Mouse (Mus musculus): ENCODE results near the gene Smg1.
A peak's percentile ranks its signal among the peaks of the same experiment; 100 is the strongest.

The Smg1 gene

DNA sequence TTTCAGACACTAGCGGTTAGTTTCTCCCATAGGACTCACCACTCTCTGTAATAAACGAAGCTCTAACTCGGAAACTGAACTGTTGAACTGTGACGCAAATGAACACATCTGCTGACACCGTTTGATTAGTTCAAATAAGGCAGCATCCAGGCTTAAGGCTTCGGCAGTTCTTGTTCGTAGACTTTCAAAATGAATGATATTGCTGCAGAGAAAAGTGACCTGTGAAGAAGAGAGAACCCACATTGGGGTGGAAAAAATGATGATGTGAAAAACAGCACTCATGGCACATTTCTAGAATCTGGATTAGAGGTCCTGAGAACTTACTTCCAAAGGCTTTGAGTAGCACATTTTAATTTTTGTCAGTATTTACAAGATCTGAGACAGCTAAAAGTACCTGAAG is 102.2 kb downstream of the Smg1 start:
- DNase-seq (ENCODE audit: low spot score in 2 of 2), result no peak

DNA sequence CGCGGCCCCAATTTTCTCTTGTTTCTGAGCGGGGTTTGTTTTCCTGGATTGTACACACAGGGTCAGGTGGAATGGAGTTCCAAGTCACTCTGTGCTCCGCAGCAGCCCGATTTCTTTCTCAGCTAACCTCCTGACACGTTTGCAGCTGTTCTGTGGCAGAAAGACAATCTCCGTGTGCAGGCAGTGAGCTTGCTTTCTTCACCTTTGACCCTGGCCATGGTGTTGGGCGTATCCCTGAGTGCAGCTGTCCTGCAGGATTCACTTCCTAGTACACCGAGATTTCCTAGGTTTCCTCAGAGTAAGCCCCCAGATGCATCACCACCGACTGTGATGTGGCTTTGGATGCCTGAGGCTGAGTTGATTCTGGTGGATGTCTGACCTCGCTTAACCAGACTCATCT is 108.3 kb downstream of the Smg1 start:
- DNase-seq (ENCODE audit: low spot score in 2 of 2), result no peak

DNA sequence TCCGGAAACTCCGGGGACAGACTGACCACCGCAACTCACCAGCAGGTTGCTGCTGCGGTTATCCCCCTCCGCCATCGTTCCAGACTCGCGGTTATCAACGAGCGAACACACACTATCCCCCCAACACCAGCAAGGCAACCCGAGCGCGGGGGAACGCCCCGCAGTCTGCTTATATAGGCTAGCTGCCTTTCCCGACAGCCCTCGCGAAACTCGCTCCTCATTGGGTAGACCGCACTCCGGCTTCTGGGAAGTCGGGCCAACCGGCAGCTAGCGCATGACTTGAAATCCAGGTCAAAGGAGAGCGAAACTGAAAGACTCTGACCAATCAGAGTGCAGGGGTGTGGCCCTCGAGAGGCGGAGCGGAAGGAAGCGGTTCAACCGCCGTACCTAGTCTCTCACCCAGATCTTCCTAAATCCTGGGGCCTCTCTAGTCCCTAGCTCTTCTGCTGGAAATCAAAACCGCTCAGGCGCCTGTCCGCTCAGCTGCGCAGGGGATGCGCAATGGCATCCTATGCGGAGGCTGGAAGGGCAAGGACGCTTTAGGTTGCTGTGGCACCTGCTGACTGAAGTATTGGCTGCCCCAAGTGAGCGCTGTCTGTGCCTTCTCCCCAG is 113.9 kb downstream of the Smg1 start, which contains the start of gene Arl6ip1:
TSS of gene Arl6ip1 (minus strand) at position 233 of the 612 bp plus-strand sequence.
- peak; percentile 97 for DNase-seq (ENCODE audit: low spot score in 2 of 2)

DNA sequence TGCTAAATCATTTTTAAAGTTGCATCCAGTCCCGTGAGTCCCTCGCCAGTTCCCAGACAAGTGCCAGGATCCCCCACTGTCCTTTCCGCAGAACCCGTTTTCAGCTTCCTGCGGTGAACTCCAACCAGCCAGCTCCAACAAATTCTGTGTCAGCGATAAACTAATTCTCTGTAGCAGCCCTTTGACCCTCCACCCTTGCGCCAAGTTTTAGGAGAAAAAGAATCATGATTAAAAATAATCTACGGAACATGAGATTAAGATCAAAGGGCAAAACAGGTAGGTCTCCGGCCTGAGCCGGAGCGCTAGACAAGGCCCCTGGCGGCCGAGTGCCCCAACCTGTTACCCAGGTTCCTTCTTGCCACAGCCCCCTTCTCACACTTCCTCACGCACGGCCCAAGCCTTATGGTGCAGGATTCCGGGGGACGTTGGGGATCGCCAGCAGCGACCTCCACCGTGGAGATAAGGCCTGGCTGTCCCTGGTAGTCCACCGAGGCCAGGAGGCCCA is 114.5 kb downstream of the Smg1 start:
- DNase-seq (ENCODE audit: low spot score in 2 of 2), result peak in 1 of 2 experiments; percentile 30

DNA sequence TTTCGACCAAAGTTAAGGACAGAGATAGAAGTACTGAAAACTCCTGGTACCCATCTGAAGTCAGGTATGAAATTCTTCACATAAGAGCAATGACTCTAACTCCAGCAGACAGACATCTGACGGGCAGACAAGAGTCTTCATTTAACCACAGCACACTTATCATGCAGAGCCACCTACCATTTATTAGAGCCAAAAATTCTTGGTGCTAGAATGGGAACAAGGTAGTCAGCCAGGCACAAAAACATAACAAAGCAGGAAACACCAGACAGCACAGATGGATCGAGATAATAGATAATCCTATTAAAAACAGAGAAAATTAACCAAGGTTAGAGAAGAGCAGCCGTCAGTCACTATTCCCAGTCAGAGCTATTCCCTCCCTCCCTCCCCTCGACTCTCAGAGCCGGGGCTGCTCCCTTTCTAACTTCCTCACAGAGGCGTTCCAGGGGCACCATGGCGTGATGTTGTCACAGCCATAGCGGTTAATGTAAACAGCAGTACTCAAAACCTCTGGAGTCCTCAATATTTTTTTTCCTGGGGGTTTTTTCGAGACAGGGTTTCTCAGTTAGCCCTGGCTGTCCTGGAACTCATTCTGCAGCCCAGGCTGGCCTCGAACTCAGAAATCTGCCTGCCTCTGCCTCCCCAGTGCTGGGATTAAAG is 117.1 kb downstream of the Smg1 start:
- no peak for DNase-seq (ENCODE audit: low spot score in 2 of 2)

DNA sequence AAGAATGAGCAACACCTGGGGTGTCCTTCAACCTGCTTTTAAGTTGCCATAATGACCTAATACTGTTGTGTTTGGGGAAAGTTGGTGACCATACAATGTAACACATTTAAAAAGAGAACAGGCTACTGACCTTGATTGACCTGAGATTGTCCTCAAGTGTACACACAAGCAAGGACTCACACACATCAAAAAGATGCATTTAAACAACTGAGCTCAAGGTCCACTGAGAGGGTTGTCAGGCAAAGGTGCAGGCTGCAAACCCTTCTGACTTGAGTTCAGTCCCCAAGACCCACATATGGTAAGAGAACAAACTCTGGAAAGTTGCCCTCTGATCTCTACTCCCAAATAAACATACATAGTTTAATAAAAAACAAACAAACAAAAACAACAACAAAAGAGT is 117.7 kb downstream of the Smg1 start:
- DNase-seq (ENCODE audit: low spot score in 2 of 2), result no peak

DNA sequence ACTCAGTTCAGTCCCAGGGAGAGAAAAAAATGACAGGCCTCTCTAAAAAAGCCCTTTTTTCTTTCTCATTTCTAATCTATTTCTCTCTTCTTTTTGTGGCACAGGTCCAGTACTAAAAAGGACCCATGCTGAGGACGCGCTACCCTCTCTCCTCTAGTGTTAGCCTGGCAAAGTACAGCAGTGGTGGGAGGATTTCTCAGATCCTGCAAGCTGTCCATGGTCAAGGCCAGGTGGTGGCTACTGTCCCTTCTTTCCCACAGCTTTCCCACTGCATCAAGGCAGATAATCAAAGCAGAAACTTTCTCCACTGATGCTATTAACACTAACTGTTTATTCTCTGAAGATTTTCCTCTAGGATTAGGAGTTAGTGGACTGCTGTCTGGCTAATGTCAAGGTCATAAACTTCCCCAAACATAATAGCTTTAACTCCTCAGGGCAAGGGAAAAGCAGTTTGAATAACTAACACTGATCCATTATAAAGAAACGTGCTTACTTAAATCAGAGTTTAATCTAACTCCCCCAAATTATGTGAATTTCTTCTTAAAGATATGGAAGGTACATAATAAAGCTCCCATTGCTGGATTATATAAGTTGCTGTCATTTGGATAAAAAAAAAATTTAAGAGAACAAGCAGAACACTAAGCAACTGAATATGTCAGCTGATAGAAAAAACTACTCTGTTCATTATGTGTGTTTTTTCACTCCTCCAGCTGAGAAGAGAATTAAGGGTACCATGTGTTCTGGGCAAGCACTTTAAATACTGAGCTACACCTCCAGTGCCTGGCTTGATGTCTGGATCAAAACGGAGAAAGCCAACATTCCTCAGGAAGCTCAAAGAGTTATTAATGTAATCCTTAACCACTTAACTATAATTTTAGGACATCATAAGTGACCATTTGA is 119.7 kb downstream of the Smg1 start:
- DNase-seq (ENCODE audit: low spot score in 2 of 2), result peak in 1 of 2 experiments; percentile 42

DNA sequence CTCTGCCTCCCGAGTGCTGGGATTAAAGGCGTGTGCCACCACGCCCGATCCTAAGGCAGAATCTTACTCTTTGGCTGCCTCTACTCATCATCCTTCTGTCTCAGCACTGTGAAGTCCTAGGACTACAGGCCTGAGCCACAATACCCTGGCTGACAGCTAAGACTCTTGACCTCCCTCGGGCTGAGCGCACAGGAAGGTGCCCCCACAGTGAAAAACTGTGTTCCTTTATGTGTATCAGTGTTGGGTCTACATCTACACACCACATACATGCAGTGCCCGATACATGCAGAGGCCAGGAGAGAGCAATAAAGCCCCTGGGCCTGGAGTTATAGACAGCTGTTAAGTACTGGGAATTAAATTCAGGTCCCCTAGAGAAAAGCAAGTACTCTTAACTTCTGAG is 121.2 kb downstream of the Smg1 start:
- no peak for DNase-seq (ENCODE audit: low spot score in 2 of 2)

DNA sequence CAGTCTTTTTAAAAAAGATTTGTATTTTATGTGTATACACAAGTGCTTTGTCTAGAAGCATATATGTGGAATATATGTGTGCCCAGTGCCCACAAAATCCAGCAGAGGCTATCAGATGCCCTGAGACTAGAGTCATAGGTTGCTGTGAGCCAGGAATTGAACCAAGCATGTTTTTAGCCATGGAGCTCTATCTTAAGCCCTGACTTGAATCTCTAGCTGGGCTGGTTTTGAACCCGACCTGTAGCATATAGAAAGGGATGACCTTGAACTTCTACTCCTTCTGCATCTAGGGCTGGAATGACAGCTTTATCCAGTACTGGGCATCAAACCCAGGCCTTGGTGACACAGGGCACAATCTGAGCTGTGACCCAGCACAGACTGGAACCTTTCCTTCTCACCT is 122.8 kb downstream of the Smg1 start:
- no peak for DNase-seq (ENCODE audit: low spot score in 2 of 2)

DNA sequence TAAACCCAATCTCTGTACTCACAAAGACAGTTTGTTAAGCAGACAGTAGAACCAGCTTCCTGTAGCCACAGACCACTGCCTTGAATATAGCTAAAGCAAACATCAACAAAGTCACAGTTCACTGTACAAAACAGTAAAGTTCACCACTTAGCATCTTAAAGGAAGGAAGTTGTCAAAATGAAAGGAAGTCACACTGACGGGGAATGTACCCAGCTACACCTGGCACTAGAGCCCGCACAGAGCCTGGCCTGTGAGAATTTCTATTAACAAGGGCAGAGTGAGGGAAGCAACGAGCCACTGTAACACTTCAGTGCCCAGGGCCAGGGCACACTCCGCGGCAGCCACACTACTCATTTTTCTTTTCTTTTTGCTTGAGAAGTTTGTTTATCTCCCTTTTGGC is 123.5 kb downstream of the Smg1 start:
- DNase-seq (ENCODE audit: low spot score in 2 of 2), result no peak

DNA sequence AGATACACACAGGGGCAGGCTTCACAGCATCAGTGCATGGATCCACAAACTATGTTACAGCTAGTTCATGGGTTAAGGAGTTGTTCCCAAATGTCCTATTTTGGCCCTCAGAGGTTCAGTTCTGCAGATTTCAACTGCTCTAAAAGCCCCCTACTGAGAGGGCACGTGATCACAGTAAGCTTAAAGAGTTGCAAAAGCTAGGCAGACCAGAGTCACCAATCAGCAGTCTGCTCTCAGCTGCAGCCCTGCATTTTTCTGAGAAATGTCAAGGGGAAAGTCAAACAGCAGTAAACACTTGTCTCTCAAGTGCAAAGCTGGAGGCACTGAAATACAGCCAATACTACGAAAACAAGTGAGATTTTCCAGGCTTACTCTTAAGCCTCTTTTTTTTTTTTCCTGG is 124.3 kb downstream of the Smg1 start:
- no peak for DNase-seq (ENCODE audit: low spot score in 2 of 2)

DNA sequence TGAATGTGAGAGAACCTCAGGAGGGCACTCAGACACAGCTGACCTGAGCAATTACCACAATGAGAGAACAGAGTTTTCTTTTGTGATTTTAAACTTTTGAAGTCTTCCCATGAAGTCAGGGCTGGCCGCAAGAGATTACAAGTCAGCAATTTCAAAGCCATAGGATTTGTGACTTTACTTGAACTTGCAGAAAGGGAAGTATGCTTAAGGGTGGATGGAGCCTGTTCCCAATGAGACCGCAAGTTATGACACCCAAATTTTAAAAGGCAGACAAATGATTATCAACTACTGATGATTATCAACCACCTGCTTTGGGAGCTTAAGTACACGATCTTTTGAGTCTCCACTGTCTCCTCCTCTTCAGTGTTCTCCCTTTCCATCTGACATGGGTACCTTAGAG is 125.0 kb downstream of the Smg1 start:
- DNase-seq (ENCODE audit: low spot score in 2 of 2), result no peak

DNA sequence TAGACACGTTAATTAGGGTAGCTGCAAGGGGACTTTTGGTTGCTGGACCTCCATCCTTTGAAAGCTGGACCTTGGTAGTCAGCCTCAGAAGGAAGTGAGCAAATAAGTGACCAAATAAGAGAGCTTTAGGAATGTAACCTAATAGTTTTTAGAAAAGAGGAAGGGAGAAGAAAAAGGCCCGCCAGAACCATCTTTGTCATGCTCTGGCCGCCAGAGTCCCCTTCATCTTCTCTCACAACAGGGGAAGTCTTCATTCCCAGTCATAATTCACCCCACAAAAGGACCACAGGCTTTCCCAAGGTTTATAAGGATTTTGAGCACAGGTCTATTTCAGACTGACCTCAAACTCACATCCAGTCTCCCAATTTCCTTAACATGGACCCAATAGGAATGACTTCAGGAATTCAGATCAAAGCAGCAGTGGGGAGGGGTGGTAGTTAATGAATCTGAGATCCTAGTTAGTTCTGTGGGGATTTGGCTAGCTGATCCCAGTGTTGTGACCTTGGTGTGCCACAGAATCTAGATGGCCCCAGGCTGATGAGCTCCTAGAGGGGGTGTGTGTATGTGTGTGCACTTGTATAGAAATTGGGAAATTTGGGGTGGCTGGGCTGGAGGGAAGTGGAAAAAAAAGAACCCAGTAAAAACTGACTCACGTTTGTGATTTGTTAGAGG is 125.8 kb downstream of the Smg1 start:
- no peak for DNase-seq (ENCODE audit: low spot score in 2 of 2)

DNA sequence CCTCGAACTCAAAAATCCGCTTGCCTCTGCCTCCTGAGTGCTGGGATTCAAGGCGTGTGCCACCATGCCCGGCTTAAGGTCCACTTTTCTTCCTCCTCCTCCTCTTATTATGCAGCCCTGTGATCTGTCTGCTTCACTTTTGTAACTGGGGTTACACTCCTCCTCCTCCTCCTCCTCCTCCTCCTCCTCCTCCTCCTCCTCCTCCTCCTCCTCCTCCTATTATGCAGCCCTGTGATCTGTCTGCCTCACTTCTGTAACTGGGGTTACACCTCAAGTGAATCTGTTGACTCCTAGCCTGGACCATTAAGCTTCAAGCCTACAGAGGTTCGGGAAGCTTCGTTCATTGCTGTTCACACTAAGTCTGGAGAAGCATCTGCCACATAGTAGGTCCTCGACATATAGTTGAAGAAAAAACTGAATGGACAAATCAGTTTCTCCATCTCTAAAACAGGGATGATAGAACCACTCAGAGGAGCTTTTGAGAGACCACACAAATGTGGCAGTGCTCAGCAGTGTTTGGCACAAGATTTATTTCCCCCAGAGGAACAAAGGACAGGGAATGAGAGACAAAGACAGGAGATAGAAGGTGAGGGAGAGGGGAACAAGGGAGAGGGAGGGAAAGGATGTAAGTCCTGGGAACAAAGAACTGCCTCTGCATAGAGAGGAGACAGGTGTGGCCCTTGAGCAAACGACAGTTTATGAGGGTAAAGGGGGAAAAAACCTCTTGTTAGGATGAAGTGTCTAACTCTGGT is 126.5 kb downstream of the Smg1 start:
- no peak for DNase-seq (ENCODE audit: low spot score in 2 of 2)

DNA sequence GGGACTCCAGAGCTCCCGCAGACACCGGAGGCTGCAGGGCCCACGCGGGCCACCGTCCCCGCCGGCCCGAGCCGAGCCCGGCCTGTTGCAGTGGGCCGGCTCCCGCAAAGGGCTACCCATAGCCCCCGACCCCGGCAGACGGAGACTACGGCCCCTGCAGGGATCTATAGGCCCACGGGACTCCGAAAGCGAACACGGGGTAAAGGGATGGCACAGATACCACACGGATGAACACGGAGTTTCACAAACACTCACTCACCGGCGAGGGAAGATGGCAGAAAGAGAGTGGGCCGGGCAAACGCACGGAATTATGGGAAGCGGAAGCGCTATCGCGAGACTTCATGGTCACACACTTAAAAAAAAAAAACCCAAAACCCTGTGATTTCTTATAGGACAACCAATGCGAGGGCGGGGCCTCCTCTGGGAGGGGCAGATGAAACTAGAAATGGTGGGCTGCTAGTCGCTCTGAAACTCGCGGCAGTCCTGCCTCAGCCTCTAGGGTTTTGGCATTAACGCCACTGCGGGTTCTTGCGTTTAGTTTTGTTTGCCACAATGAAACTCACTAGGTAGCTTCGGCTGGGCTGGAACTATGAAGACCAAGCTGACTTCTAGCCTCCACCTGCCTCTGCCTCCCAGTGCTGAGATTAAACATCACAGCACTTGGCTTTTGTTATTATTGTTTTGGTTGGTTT is 127.4 kb downstream of the Smg1 start, which contains the start of gene Rps15a:
TSS of gene Rps15a (minus strand) at position 312 of the 692 bp plus-strand sequence.
- DNase-seq (ENCODE audit: low spot score in 2 of 2), result peak; percentile 94 to 95

DNA sequence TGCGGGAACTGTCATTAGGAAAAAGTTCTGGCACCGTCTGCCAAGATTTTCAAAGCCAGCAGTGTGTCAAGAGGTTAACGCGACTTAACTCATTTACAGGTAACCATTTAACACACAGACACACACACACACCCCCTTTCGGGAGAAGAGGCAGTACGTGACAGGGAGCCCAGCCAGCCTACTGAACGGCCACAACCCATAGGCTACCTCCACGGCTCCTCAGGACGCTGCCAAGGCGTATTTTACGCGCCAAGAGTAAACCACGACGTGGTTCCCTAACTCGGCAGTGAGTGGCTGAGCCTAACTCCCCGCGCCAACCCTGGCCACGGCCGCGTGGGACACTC is 128.0 kb downstream of the Smg1 start:
- DNase-seq (ENCODE audit: low spot score in 2 of 2), result no peak

DNA sequence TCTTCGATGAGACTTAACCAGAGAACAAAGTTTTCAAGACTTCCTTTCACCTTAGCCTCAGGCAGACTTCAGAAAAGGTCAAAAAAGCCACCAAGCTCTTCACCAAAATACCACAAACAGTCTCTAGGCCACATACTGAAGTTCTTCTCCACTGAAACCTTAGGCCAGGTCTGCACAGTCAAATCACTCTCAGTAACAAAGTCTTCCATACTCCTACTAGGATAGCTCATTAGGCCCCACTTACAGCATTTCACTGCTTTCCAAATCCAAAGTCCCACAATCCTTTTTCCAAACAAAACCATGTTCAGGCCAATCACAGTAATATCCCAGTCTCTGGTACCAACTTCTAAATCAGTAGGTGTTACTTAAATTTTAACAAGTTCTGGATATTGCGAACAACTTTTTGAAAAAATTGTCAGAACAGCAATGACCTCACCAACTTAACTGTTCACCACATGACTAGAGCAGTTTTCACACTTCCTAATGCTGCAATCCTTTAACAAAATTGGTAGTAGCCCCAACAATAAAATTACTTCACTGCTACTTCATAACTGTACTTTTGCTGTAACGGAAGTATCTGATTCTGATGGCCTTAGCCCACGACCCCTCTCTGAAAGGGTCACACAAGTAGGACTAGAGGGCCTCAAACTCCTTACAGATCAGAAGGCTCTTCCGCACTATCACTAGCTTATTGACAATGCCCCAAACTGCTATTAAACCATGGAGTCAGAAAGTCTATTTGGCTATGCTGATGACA is 129.8 kb downstream of the Smg1 start:
- DNase-seq (ENCODE audit: low spot score in 2 of 2), result no peak

DNA sequence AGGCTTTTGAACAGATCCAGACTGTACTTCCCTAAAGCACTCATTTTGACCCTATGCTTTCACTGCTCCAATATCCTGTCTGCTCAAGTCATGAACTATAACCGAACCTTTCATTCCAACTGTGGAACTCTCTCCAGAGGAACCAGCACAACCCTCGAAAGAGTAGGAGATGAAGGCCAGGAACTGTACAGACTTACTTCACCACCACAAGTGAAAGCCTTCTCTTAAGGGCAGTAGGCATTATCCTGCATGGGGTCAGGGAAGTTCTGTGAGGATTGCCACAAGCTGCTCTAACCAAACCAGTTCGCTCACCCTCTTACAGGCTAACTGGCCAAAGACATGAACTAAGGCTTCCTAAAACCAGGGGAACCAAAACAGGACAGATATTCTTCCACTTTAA is 132.3 kb downstream of the Smg1 start:
- DNase-seq (ENCODE audit: low spot score in 2 of 2), result no peak

DNA sequence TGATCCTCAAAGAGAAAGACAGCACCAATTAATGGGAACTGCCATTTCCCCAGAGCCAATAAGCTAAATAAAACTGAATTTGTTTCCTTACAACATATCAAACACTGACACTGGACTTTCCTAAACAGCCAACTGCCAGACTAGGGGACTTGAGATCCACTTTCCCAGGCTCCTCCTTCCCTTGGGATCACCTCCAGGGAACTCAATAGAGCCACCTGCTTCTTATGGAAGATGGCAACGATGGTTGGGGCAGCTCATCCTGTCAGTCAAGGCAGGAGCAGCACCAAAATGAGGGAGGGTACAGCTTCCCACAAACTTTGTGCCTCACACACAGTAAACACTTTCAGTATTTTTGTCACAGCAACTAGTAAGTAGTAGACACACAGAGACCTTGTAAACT is 135.8 kb downstream of the Smg1 start:
- no peak for DNase-seq (ENCODE audit: low spot score in 2 of 2)

Data from frontal cortex, postnatal 36 days (tissue).